Mouse (Mus musculus) intestine, embryonic 14.5 days (tissue): ENCODE data around the gene Gm49318. TPM values are rescaled to one million over a fixed set of nuclear protein-coding genes. Genes with fewer than 3 reads are reported as not detected.

Experiments
- ATAC-seq: fragments of 200-750 bp; cut with Nextera tagmentation; replicated peaks from 2 replicates; pipeline ENCODE4 v1.8.0; 2017; ENCODE audit warnings: low read depth, moderate number of reproducible peaks, moderate TSS enrichment, moderate library complexity; ENCODE audit not compliant: low FRiP score, low TSS enrichment
- DNase-seq: peaks from one replicate; pipeline ENCODE4 v3.0.0-alpha.2; 2018; ENCODE audit warnings: low spot score
- H3K27ac ChIP-seq: fragments of 300-500 bp; sonication (generic); 2 replicates; pipeline ENCODE4 v1.5.1; 2014; ENCODE audit warnings: low read depth, mild to moderate bottlenecking, control low read depth
- H3K27me3 ChIP-seq: fragments of 300-500 bp; sonication (generic); replicated peaks from 2 replicates; pipeline ENCODE4 v1.6.1; 2014; ENCODE audit warnings: low read length, control low read depth; ENCODE audit not compliant: control insufficient read depth, insufficient read depth
- H3K36me3 ChIP-seq: fragments of 300-500 bp; sonication (generic); 2 replicates; pipeline ENCODE4 v1.6.1; 2014; ENCODE audit warnings: low read length, control low read depth; ENCODE audit not compliant: control insufficient read depth, insufficient read depth
- H3K4me1 ChIP-seq: fragments of 300-500 bp; sonication (generic); replicated peaks from 2 replicates; pipeline ENCODE4 v1.6.1; 2014; ENCODE audit warnings: low read length, control low read depth, mixed read lengths; ENCODE audit not compliant: control insufficient read depth, insufficient read depth
- H3K4me2 ChIP-seq: fragments of 300-500 bp; sonication (generic); 2 replicates; pipeline ENCODE4 v1.6.1; 2014; ENCODE audit warnings: low read length
- H3K4me3 ChIP-seq: fragments of 300-500 bp; sonication (generic); 2 replicates; pipeline ENCODE4 v1.5.1; 2014; ENCODE audit warnings: low read depth, low read length, control low read depth, mixed read lengths
- H3K9ac ChIP-seq: fragments of 300-500 bp; sonication (generic); 2 replicates; pipeline ENCODE4 v1.6.1; 2014; ENCODE audit warnings: mild to moderate bottlenecking, low read length
- H3K9me3 ChIP-seq: fragments of 300-500 bp; sonication (generic); 2 replicates; pipeline ENCODE4 v1.6.1; 2016; ENCODE audit warnings: low read length, control low read depth; ENCODE audit not compliant: control insufficient read depth
- WGBS: fragments of 180-500 bp; shearing (Covaris S2); extraction: QIAGEN DNeasy Blood & Tissue Kit; methylation state at CpG from one replicate; pipeline ENCODE4 v1.1.7; 2014; 5-methylcytosine and 5-hydroxymethylcytosine counted together
- polyA plus RNA-seq: library from polyadenylated mRNA; unstranded; fragments of >200 nt; fragmentation: Nextera tagmentation; extraction: Ambion mirVana; gene quantifications from 2 replicates; pipeline ENCODE4 v1.2.1, GENCODE M21; 2014

The Gm49318 gene
- polyA plus RNA-seq, 1 experiment from 2014 or later = not detected

DNA sequence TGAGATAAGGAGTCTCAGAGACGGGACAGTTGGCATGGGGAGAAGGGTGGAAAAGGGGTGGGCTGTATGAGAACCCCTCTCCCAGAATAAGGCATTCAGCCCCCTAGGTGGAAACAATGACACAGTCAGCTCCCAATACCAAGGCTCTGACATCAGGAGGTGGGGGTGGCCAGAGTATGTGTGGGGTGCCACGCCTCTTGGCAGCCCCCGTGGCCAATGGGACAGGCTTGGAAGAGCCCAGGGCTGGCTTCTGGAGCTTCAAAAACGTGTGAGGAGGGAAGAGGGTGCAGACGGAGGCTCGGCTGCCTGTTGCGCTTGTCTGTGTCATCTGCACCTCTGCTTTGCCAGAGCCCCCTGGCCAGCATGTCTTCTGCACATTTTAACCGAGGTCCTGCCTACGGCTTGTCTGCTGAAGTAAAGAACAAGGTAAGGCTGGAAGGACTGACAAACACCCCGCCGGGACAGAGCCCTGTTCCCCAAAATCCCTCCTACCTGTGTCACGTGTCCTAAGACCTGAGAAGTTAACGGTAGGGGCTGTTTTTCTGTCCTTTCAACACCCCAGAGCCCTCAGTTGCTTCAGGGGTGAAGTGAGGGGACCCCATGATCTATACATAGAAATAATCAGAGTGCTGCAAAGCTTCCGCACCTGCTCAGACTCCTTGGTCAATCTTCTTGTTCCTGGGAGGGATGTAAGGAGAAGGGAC lies 28.1 kb upstream of the Gm49318 start, which contains the start of gene Cnn1:
Gene Cnn1, plus strand, starts transcription at position 224 of the 704 bp plus-strand sequence.
- WGBS = 6% methylated on average over 14 of the region's 14 CpGs
- H3K27me3 ChIP-seq = peaks cover 20% of the 10 kb centered on the region
- H3K36me3 ChIP-seq = no peaks in the 10 kb centered on the region; the same call in 1 of the 2 replicates
- peak within 1 kb of the TSS; percentile 40 for H3K9ac ChIP-seq
- H3K9me3 ChIP-seq = no peaks in the 10 kb centered on the region
- peak within 1 kb of the TSS; percentile 29 for H3K4me3 ChIP-seq
- H3K4me2 ChIP-seq = peak within 1 kb of the TSS; percentile 33
- ATAC-seq = 0 out of 2 replicates have a peak, but pooled peaks have one; percentile 16
- no peak for DNase-seq
- peaks cover 8% of the 10 kb centered on the region; the same call in 1 of the 2 replicates for H3K4me1 ChIP-seq
- peak within 1 kb of the TSS; percentile 77 for H3K27ac ChIP-seq

DNA sequence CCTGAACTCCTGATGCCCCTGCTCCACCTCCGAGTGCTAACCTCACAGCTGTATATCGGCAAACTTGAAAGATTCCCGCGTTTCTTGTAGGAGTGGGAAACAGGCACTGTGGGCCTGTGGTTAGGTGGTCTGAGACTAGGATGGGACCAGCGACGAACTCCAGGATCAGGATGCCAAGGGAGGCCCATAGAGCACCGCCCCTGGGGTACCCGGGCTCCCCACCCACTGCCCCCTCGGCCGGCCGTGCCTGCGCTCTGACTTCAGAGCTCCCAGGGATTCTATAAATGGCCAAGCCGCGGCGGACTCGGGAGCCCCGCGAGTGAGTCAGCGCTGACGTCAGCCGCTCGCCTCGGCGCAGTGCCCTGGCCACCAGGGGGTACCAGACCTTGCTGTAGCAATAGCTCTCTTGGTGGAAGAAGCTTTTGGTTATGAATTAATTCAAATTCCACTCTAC lies 24.8 kb upstream of the Gm49318 start:
- Histone ChIP-seq H3K36me3 (no peaks in the 10 kb centered on the region), H3K9ac (peak overlapping the region; percentile 17; the same call in 1 of the 2 replicates), H3K4me1 (peaks cover 8% of the 10 kb centered on the region; the same call in 1 of the 2 replicates), H3K4me3 (peak overlapping the region; percentile 21; the same call in 1 of the 2 replicates), H3K9me3 (no peaks in the 10 kb centered on the region), H3K4me2 (peak overlapping the region; percentile 49), H3K27me3 (peaks cover 20% of the 10 kb centered on the region), H3K27ac (no peak overlapping the region)
- peak; percentile 89 for DNase-seq
- ATAC-seq = peak; percentile 66
- WGBS = under 1% methylated on average over 24 of the region's 24 CpGs

DNA sequence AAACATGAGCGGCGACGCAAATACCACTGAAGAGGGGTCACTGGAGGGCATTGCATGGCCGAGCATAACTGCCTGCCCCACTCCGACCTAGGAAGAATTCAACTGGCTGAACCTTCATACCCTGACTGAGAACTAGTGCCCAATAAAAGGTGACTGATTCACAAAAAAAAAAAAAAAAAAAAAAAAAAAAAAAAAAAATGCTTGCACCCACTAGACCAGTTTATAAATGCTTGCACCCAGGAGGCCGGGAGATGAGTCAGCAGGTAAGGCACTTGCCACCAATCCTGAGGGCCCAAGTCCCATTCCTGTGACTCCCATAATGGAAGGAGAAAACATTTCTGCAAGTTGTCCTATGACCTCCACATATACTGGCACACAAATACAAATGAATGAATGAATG lies 21.7 kb upstream of the Gm49318 start:
- no peak overlapping the region for H3K4me3 ChIP-seq
- H3K27me3 ChIP-seq = 0 out of 2 replicates have a peak, but pooled peaks cover 1% of the 10 kb centered on the region
- no peaks in the 10 kb centered on the region for H3K4me1 ChIP-seq
- ATAC-seq (no peak), DNase-seq (no peak)
- no peak overlapping the region for H3K9ac ChIP-seq
- H3K9me3 ChIP-seq = no peaks in the 10 kb centered on the region
- 84% methylated on average over 6 of the region's 6 CpGs for WGBS
- H3K27ac ChIP-seq = no peak overlapping the region
- H3K4me2 ChIP-seq = no peak overlapping the region
- H3K36me3 ChIP-seq = no peaks in the 10 kb centered on the region

DNA sequence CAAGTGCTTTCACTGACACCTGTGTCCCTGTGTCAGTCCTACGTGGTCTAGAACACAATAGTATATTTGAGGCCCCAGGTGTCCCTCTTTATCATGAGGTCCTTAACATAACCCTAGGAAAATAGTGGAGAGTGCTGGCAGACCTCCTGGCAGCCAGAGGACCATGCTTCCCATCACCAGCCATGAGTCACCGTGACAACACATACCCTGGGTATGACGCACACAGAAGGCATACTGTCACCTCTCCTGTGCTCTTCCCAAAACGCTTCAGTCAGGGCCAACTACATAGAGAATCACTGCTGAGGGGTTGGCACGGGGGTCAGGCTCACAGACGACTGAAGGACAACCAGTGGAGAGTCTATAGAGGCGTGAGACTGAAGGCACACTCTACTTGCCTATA lies 18.9 kb upstream of the Gm49318 start:
- Histone ChIP-seq H3K27me3 (no peaks in the 10 kb centered on the region), H3K9ac (no peak overlapping the region), H3K36me3 (no peaks in the 10 kb centered on the region), H3K27ac (no peak overlapping the region), H3K4me2 (no peak overlapping the region), H3K4me1 (0 out of 2 replicates have a peak, but pooled peaks cover 4% of the 10 kb centered on the region), H3K4me3 (no peak overlapping the region), H3K9me3 (no peaks in the 10 kb centered on the region)
- 85% methylated on average over 7 of the region's 7 CpGs for WGBS
- ATAC-seq = no peak
- no peak for DNase-seq

DNA sequence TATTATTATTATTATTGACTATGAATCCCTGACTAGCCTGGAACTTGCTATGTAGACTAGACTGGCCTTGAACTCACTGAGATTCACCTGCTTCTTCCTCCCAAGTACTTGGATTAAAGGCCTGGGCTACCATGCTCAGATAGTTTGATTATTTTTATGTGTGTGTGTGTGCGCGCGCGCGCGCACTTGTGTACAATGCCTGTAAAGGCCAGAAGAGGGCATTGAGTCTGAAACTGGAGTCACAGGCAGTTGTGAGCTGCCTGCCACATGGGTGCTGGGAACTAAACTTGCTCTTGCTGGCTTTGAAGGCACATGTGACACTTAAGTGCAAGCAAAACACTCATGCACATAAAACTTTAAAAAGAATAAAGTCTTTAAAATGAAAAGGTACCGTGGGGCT lies 18.2 kb upstream of the Gm49318 start:
- Histone ChIP-seq H3K4me2 (no peak overlapping the region), H3K27me3 (no peaks in the 10 kb centered on the region), H3K9me3 (no peaks in the 10 kb centered on the region), H3K27ac (no peak overlapping the region), H3K36me3 (no peaks in the 10 kb centered on the region), H3K4me3 (no peak overlapping the region), H3K4me1 (0 out of 2 replicates have a peak, but pooled peaks cover 6% of the 10 kb centered on the region), H3K9ac (no peak overlapping the region)
- ATAC-seq = no peak
- WGBS = 96% methylated on average over 7 of the region's 7 CpGs
- no peak for DNase-seq

DNA sequence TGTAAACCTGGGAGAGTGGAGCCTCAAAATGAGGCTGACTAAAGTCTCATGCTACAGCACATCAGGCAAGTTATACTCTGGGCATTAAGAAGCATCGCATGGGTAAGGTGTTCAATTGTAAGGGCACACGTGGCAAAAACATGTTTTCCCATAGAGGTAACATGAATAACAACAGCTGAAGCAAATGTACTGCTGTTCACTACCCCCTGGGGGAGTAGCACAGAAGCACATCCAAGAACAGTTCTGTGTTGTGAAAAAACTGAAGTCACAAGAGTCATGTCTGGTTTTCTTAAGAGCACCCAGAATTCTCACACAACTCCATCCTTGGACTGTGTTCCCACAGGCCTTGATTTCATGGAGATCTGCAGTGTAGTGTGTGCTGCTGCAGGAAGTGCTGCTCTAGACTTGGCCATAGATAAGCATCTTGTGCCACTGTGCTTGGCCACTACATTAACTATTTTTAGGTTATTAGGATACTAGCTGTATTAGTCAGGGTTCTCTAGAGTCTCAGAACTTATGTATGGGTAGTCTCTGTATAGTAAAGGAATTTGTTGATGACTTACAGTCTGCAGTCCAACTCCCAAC lies 16.1 kb upstream of the Gm49318 start:
- Histone ChIP-seq H3K27ac (no peak overlapping the region), H3K9ac (no peak overlapping the region), H3K4me2 (no peak overlapping the region), H3K9me3 (no peaks in the 10 kb centered on the region), H3K36me3 (no peaks in the 10 kb centered on the region), H3K27me3 (no peaks in the 10 kb centered on the region), H3K4me3 (no peak overlapping the region), H3K4me1 (0 out of 2 replicates have a peak, but pooled peaks cover 9% of the 10 kb centered on the region)
- DNase-seq = no peak
- 87% methylated on average over 2 of the region's 2 CpGs for WGBS
- no peak for ATAC-seq

DNA sequence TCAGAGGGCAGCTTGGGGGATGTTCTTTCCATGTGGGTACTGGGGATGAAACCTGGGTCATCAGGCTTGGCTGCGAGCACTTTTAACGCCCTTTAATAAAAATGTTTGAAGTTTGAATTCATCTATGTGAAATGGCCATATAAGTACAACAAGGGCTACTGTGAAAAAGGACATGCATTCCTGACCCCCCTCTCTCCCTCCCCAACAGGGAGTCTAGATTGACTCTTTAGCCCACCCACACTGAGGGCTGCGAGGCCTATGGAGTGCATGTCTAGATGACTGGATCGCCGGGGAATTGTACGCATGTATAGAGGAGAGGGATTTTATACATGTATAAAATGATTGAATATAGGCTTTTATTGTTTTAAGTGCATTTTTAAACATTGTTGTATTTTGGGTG lies 15.0 kb upstream of the Gm49318 start:
- 0 out of 2 replicates have a peak, but pooled peaks cover 9% of the 10 kb centered on the region for H3K4me1 ChIP-seq
- H3K4me3 ChIP-seq = peak overlapping the region; percentile 76
- DNase-seq (peak; percentile 58), ATAC-seq (no peak)
- peak overlapping the region; percentile 74 for H3K9ac ChIP-seq
- no peaks in the 10 kb centered on the region for H3K9me3 ChIP-seq
- no peaks in the 10 kb centered on the region for H3K27me3 ChIP-seq
- H3K4me2 ChIP-seq = peak overlapping the region; percentile 84
- H3K27ac ChIP-seq = peak overlapping the region; percentile 90
- WGBS = 55% methylated on average over 6 of the region's 6 CpGs
- H3K36me3 ChIP-seq = no peaks in the 10 kb centered on the region

DNA sequence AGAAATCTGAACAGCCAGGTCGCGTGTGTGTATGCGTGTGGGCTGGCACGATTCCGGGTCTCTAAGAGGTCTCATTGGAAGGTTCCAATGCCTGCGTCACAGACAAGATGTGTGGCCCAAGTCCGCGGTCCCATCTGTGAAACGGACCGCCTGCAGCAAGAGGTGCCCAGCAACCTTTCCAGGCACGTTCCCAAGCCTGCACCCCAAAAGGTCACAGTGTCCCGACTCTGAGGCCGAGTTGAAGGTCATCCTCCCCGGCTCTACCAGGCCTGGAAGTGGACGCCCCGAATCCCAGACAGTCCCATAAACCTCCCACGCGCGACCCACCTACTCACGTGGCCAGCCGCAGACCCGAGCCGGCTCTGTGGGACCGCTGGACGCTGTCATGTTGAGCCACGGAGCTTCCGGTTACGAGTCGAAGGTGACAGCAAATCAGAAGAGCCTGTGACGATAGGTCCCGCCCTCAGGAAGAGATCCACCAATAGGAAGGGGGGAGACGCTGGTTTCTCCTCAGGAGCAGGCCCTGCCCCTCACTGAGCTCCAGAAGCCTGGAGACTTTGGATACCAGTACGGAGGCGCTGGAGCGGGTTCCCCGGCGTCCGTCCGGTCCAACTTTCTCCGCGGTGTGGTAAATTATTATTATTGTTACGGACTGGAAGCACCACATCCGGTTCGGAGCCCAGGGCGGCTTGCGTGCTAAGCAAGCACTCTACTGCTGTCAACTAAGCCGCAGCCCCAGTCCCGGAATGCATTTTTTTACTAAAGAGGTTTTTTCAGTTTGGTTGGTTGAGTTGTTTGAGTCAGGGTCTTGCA lies 14.2 kb upstream of the Gm49318 start, which contains the start of gene Ecsit:
Gene Ecsit, minus strand, starts transcription at position 417 of the 813 bp plus-strand sequence.
- Histone ChIP-seq H3K4me1 (0 out of 2 replicates have a peak, but pooled peaks cover 9% of the 10 kb centered on the region), H3K27ac (peak within 1 kb of the TSS; percentile 90), H3K9me3 (no peaks in the 10 kb centered on the region), H3K36me3 (0 out of 2 replicates have a peak, but pooled peaks cover 2% of the 10 kb centered on the region), H3K4me3 (peak within 1 kb of the TSS; percentile 76), H3K9ac (peak within 1 kb of the TSS; percentile 74), H3K27me3 (no peaks in the 10 kb centered on the region), H3K4me2 (peak within 1 kb of the TSS; percentile 84)
- ATAC-seq (peak; percentile 98), DNase-seq (peak; percentile 93)
- under 1% methylated on average over 48 of the region's 48 CpGs for WGBS
